Mouse (Mus musculus): Measurements from ENCODE around the gene Nedd9.
"Not testable (repeated sequence)": the region's sequence is repeated elsewhere in the genome, so short reads cannot be mapped to it uniquely, and the experiment has no call there.

The Nedd9 gene

GRCm38 (mm10) chr13:41298996-41299395 is 188.2 kb downstream of the Nedd9 start:
- no peak for DNase-seq (ENCODE audit: low read depth)

- DNase-seq (ENCODE audit: low read depth): no peak
Measured at GRCm38 (mm10) chr13:41298533-41298932, 188.6 kb downstream of the Nedd9 start.

- no peak for DNase-seq (ENCODE audit: low read depth)
Measured at GRCm38 (mm10) chr13:41296396-41296795, 190.8 kb downstream of the Nedd9 start.

- no peak for DNase-seq (ENCODE audit: low read depth)
Measured at GRCm38 (mm10) chr13:41295886-41296285, 191.3 kb downstream of the Nedd9 start.

GRCm38 (mm10) chr13:41293595-41293994 is 193.6 kb downstream of the Nedd9 start:
- no peak for DNase-seq (ENCODE audit: low read depth)

- no peak for DNase-seq (ENCODE audit: low read depth)
Measured at GRCm38 (mm10) chr13:41291466-41291974, 195.6 kb downstream of the Nedd9 start.

GRCm38 (mm10) chr13:41286285-41286684 is 200.9 kb downstream of the Nedd9 start:
- no peak for DNase-seq (ENCODE audit: low read depth)

- no peak for DNase-seq (ENCODE audit: low read depth)
Measured at GRCm38 (mm10) chr13:41285448-41285847, 201.7 kb downstream of the Nedd9 start.

GRCm38 (mm10) chr13:41283256-41283655 is 203.9 kb downstream of the Nedd9 start:
- peak; percentile 46 for DNase-seq (ENCODE audit: low read depth)

GRCm38 (mm10) chr13:41280696-41281095 is 206.5 kb downstream of the Nedd9 start:
- DNase-seq (ENCODE audit: low read depth): no peak

GRCm38 (mm10) chr13:41273927-41274650 is 213.1 kb downstream of the Nedd9 start, which contains the start of gene Gm17364:
Gm17364 (minus strand) TSS chr13:41273977.
- DNase-seq (ENCODE audit: low read depth): no peak

GRCm38 (mm10) chr13:41267827-41268408 is 219.2 kb downstream of the Nedd9 start:
- no peak for DNase-seq (ENCODE audit: low read depth)

- no peak for DNase-seq (ENCODE audit: low read depth)
Measured at GRCm38 (mm10) chr13:41263304-41264006, 223.7 kb downstream of the Nedd9 start.

- not testable (repeated sequence) for DNase-seq (ENCODE audit: low read depth)
Measured at GRCm38 (mm10) chr13:41261617-41262016, 225.5 kb downstream of the Nedd9 start.

Measured in fibroblast of lung, adult 2 months (primary cell).